Mouse (Mus musculus) CH12.LX (cell line): ENCODE data around the gene Limk2. TPM values are rescaled to one million over a fixed set of nuclear protein-coding genes. Genes with fewer than 3 reads are reported as not detected.

Experiments used
- DNase-seq: peaks from one replicate; pipeline ENCODE4 v3.0.0-alpha.2; 2013; ENCODE audit errors: extremely low read depth
- H3K27ac ChIP-seq: 2 replicates; pipeline ENCODE4 v1.5.1; 2012; ENCODE audit warnings: low read depth, mild to moderate bottlenecking, control low read depth, moderate library complexity; ENCODE audit not compliant: insufficient read depth
- H3K27me3 ChIP-seq: replicated peaks from 2 replicates; pipeline ENCODE3; 2012; ENCODE audit warnings: inconsistent platforms
- H3K36me3 ChIP-seq, 2 experiments: replicated peaks in 1 of 2; 2 replicates each; pipeline versions ENCODE3 to v1.6.1; 2012; ENCODE audit warnings: inconsistent platforms in 1 of 2, low read length in 1 of 2, mild to moderate bottlenecking in 1 of 2, mixed read lengths in 1 of 2, moderate library complexity in 1 of 2; ENCODE audit not compliant: control insufficient read depth in 1 of 2, insufficient read depth in 1 of 2
- H3K4me1 ChIP-seq, 2 experiments: 2 replicates each; pipeline ENCODE4 v1.6.1; 2012; ENCODE audit warnings: inconsistent platforms in 1 of 2, moderate library complexity in 1 of 2; ENCODE audit not compliant: insufficient read depth in 2 of 2, control insufficient read depth in 1 of 2
- H3K4me2 ChIP-seq: 2 replicates; pipeline ENCODE4 v1.6.1; 2012; ENCODE audit warnings: low read depth, mild to moderate bottlenecking, control low read depth; ENCODE audit not compliant: poor library complexity, insufficient read depth, severe bottlenecking
- H3K4me3 ChIP-seq, 3 experiments: fragments of 150-350 bp in 1 of 3; sonication (generic) in 1 of 3; replicated peaks in 1 of 3; 2 replicates each; pipeline versions ENCODE3 to v1.5.1; 2011 to 2012; ENCODE audit warnings: low read depth in 2 of 3, low read length in 2 of 3, mild to moderate bottlenecking in 2 of 3, moderate library complexity in 2 of 3, control low read depth in 1 of 3, improper control_type of control experiment in 1 of 3, inconsistent platforms in 1 of 3, mixed read lengths in 1 of 3; ENCODE audit not compliant: poor library complexity in 1 of 3
- H3K79me2 ChIP-seq: replicated peaks from 2 replicates; pipeline ENCODE4 v1.6.1; 2012; ENCODE audit warnings: mild to moderate bottlenecking, moderate library complexity; ENCODE audit not compliant: control insufficient read depth, poor library complexity, insufficient read depth, severe bottlenecking; ENCODE audit errors: extremely low read depth
- H3K9ac ChIP-seq: 2 replicates; pipeline ENCODE4 v1.6.1; 2012; ENCODE audit warnings: low read depth, mild to moderate bottlenecking, control low read depth, moderate library complexity; ENCODE audit not compliant: insufficient read depth
- H3K9me3 ChIP-seq: replicated peaks from 2 replicates; pipeline ENCODE3; 2012; ENCODE audit warnings: low read length, inconsistent platforms, mixed read lengths
- BHLHE40 ChIP-seq: IDR thresholded peaks from 2 replicates; pipeline ENCODE4 v1.6.1; 2011; ENCODE audit warnings: mild to moderate bottlenecking, low read depth, low read length, improper control_type of control experiment
- CHD1 ChIP-seq: IDR thresholded peaks from 2 replicates; pipeline ENCODE4 v1.6.1; 2012; ENCODE audit warnings: low read depth, low read length, improper control_type of control experiment, inconsistent platforms
- CHD2 ChIP-seq: IDR thresholded peaks from 2 replicates; pipeline ENCODE4 v1.6.1; 2011; ENCODE audit warnings: low read length, improper control_type of control experiment
- CTCF ChIP-seq, 2 experiments: IDR thresholded peaks in 1 of 2; conservative IDR thresholded peaks in 1 of 2; 2 replicates each; pipeline ENCODE4 v1.5.1; 2011 to 2012; ENCODE audit warnings: low read depth in 2 of 2, low read length in 2 of 2, improper control_type of control experiment in 1 of 2, inconsistent platforms in 1 of 2, mild to moderate bottlenecking in 1 of 2, moderate library complexity in 1 of 2
- E2F4 ChIP-seq: IDR thresholded peaks from 2 replicates; pipeline ENCODE4 v1.6.1; 2011; ENCODE audit warnings: low read depth, low read length, improper control_type of control experiment; ENCODE audit not compliant: insufficient replicate concordance
- ELF1 ChIP-seq: IDR thresholded peaks from 2 replicates; pipeline ENCODE4 v1.6.1; 2014; ENCODE audit warnings: low read depth, mild to moderate bottlenecking, inconsistent platforms, low read length, improper control_type of control experiment
- EP300 ChIP-seq: IDR thresholded peaks from 2 replicates; pipeline ENCODE4 v1.6.1; 2011; ENCODE audit warnings: low read length, improper control_type of control experiment
- ETS1 ChIP-seq: conservative IDR thresholded peaks from 2 replicates; pipeline ENCODE4 v1.6.1; 2012; ENCODE audit warnings: low read depth, mild to moderate bottlenecking, inconsistent platforms, low read length, improper control_type of control experiment, moderate library complexity
- IRF4 ChIP-seq: IDR thresholded peaks from 2 replicates; pipeline ENCODE4 v1.6.1; 2014; ENCODE audit warnings: low read depth, mild to moderate bottlenecking, inconsistent platforms, low read length, improper control_type of control experiment
- JUN ChIP-seq: IDR thresholded peaks from 2 replicates; pipeline ENCODE4 v1.6.1; 2011; ENCODE audit warnings: low read depth, mild to moderate bottlenecking, low read length, improper control_type of control experiment, moderate library complexity; ENCODE audit not compliant: insufficient read depth
- JUND ChIP-seq: conservative IDR thresholded peaks from 2 replicates; pipeline ENCODE4 v1.6.1; 2011; ENCODE audit warnings: low read depth, low read length, improper control_type of control experiment
- MAFK ChIP-seq: IDR thresholded peaks from 2 replicates; pipeline ENCODE4 v1.6.1; 2011; ENCODE audit warnings: low read length, improper control_type of control experiment; ENCODE audit not compliant: insufficient replicate concordance
- MEF2A ChIP-seq: IDR thresholded peaks from 2 replicates; pipeline ENCODE4 v1.6.1; 2014; ENCODE audit warnings: low read depth, mild to moderate bottlenecking, inconsistent platforms, low read length, improper control_type of control experiment, borderline replicate concordance
- POLR2AphosphoS2 ChIP-seq: IDR thresholded peaks from 2 replicates; pipeline ENCODE4 v1.6.1; 2011; ENCODE audit warnings: low read depth, low read length, improper control_type of control experiment
- RAD21 ChIP-seq: IDR thresholded peaks from 2 replicates; pipeline ENCODE4 v1.6.1; 2011; ENCODE audit warnings: low read depth, mild to moderate bottlenecking, low read length, improper control_type of control experiment, moderate library complexity
- RCOR1 ChIP-seq: conservative IDR thresholded peaks from 2 replicates; pipeline ENCODE4 v1.6.1; 2012; ENCODE audit warnings: low read depth, mild to moderate bottlenecking, inconsistent platforms, low read length, improper control_type of control experiment
- SIN3A ChIP-seq: IDR thresholded peaks from 2 replicates; pipeline ENCODE4 v1.6.1; 2012; ENCODE audit warnings: low read length, improper control_type of control experiment, inconsistent platforms
- TCF12 ChIP-seq: IDR thresholded peaks from 2 replicates; pipeline ENCODE4 v1.6.1; 2014; ENCODE audit warnings: low read depth, mild to moderate bottlenecking, inconsistent platforms, low read length, improper control_type of control experiment
- USF1 ChIP-seq: IDR thresholded peaks from 2 replicates; pipeline ENCODE4 v1.6.1; 2014; ENCODE audit warnings: low read depth, mild to moderate bottlenecking, inconsistent platforms, low read length, improper control_type of control experiment
- USF2 ChIP-seq: conservative IDR thresholded peaks from 2 replicates; pipeline ENCODE4 v1.6.1; 2011; ENCODE audit warnings: low read depth, low read length, improper control_type of control experiment
- ZC3H11A ChIP-seq: IDR thresholded peaks from 2 replicates; pipeline ENCODE4 v1.6.1; 2012; ENCODE audit warnings: low read depth, mild to moderate bottlenecking, inconsistent platforms, low read length, improper control_type of control experiment
- ZNF384 ChIP-seq: IDR thresholded peaks from 2 replicates; pipeline ENCODE4 v1.6.1; 2012; ENCODE audit warnings: low read depth, low read length, improper control_type of control experiment, inconsistent platforms
- dilution Hi-C: fragments of 300-500 bp; cut with MboI; formaldehyde crosslinking; loops from 2 replicates; pipeline ENCODE4 v1.14.3; 2020; ENCODE audit warnings: low sequenced_read_pairs; ENCODE audit not compliant: extremely low pct_unique_long_range_greater_than_20kb, extremely low pct_ligation_motif_present
- in situ Hi-C: fragments of 300-500 bp; cut with MboI; formaldehyde crosslinking; loops from 3 replicates; pipeline ENCODE4 v1.14.3; 2019; ENCODE audit warnings: low sequenced_read_pairs, low pct_ligation_motif_present, low pct_unique_long_range_greater_than_20kb, mixed read lengths
- polyA plus RNA-seq: library from polyadenylated mRNA; unstranded; fragments of >175 nt; gene quantifications from 2 replicates; pipeline ENCODE4 v1.2.1, GENCODE M21; 2012; ENCODE audit warnings: low read depth; ENCODE audit not compliant: insufficient read length
- total RNA-seq, 2 experiments: library from RNA; depleted of rRNA; stranded (reverse); fragments of 300-350 nt in 1 of 2; fragments of >200 nt in 1 of 2; gene quantifications; 2 replicates each; pipeline ENCODE4 v1.2.3; 2012 to 2014

Gene Limk2
- total and polyA plus RNA-seq, 3 experiments, result 41.5 to 64.0 (median 46.1) TPM

- in situ Hi-C loops, result no loop called here
Measured at GRCm38 (mm10) chr11:3302385-3302784, 106.6 kb downstream of the Limk2 start.

DNA sequence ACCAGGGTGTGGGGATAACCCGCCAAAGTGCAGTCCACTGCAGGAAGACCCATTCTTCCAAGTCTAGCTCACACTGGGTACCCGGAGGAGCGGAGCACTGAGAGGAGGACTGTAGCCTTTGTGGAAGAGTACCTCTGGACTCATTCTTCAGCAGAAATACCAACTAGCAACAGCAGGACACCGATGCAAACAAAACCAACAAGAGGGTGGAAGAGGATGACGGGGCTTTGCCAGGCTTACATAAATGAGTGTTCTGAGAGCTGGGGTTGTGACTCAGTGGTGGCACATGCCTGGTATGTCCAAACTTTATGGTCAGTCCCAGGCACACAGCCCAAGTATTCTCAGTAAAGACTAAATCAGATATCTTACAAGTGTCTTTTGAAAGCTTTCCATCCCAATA is 107.9 kb downstream of the Limk2 start:
- dilution Hi-C loops (no loop called here), in situ Hi-C loops (no loop called here)
- H3K9me3 ChIP-seq, result no peaks in the 10 kb centered on the region
- H3K36me3 ChIP-seq, result peaks cover 70 to 94% of the 10 kb centered on the region in 2 experiments
- no peaks in the 10 kb centered on the region for H3K27me3 ChIP-seq
- no peak overlapping the region for H3K4me3 ChIP-seq
- H3K27ac ChIP-seq, result no peak overlapping the region
- TF ChIP-seq USF1 (no peak), CHD2 (no peak), TCF12 (no peak), BHLHE40 (no peak), ETS1 (no peak), EP300 (no peak), MEF2A (no peak), CHD1 (no peak), ZC3H11A (no peak), JUND (no peak), CTCF (conservative IDR thresholded peaks at IDR 0.05 in 1 of 2, IDR thresholded peaks at IDR 0.05 in 1 of 2; ENCODE audit: low read depth in 2 of 2, low read length in 2 of 2) (no peak), RCOR1 (no peak), SIN3A (no peak), POLR2AphosphoS2 (no peak), MAFK (no peak), E2F4 (no peak), IRF4 (no peak), ELF1 (no peak), USF2 (no peak)
- no peak for DNase-seq
- peaks cover 0 to 15% of the 10 kb centered on the region in 2 experiments; a peak in 2 of 4 replicates for H3K4me1 ChIP-seq
- H3K9ac ChIP-seq, result no peak overlapping the region
- no peak overlapping the region for H3K4me2 ChIP-seq
- no peaks in the 10 kb centered on the region for H3K79me2 ChIP-seq

More at GRCm38 (mm10) chr11:3302385-3302784, 106.6 kb downstream of the Limk2 start:
- TF ChIP-seq EP300, result no peak
- no peak for TF ChIP-seq ELF1
- TF ChIP-seq MAFK, result no peak
- no peak for TF ChIP-seq RAD21
- TF ChIP-seq ZNF384, result no peak
- TF ChIP-seq BHLHE40, result no peak
- no peak for TF ChIP-seq CHD2
- no peak for TF ChIP-seq JUN
- TF ChIP-seq USF1, result no peak
- TF ChIP-seq CTCF (conservative IDR thresholded peaks at IDR 0.05 in 1 of 2, IDR thresholded peaks at IDR 0.05 in 1 of 2; ENCODE audit: low read depth in 2 of 2, low read length in 2 of 2), result no peak
- TF ChIP-seq RCOR1, result no peak
- Histone ChIP-seq H3K27me3 (no peaks in the 10 kb centered on the region), H3K9me3 (no peaks in the 10 kb centered on the region), H3K4me3 (no peak overlapping the region), H3K79me2 (no peaks in the 10 kb centered on the region), H3K36me3 (peaks cover 73 to 94% of the 10 kb centered on the region in 2 experiments), H3K4me2 (no peak overlapping the region), H3K9ac (no peak overlapping the region), H3K27ac (no peak overlapping the region), H3K4me1 (peaks cover 3 to 19% of the 10 kb centered on the region in 2 experiments; a peak in 3 of 4 replicates)
- DNase-seq, result no peak
- dilution Hi-C loops, result no loop called here
